Mouse (Mus musculus) kidney, adult 11 months (tissue): ENCODE measurements around the gene Cdc37.

ENCODE experiments used
- DNase-seq: peaks from one replicate; pipeline ENCODE4 v3.0.0; 2022

The Cdc37 gene

DNA sequence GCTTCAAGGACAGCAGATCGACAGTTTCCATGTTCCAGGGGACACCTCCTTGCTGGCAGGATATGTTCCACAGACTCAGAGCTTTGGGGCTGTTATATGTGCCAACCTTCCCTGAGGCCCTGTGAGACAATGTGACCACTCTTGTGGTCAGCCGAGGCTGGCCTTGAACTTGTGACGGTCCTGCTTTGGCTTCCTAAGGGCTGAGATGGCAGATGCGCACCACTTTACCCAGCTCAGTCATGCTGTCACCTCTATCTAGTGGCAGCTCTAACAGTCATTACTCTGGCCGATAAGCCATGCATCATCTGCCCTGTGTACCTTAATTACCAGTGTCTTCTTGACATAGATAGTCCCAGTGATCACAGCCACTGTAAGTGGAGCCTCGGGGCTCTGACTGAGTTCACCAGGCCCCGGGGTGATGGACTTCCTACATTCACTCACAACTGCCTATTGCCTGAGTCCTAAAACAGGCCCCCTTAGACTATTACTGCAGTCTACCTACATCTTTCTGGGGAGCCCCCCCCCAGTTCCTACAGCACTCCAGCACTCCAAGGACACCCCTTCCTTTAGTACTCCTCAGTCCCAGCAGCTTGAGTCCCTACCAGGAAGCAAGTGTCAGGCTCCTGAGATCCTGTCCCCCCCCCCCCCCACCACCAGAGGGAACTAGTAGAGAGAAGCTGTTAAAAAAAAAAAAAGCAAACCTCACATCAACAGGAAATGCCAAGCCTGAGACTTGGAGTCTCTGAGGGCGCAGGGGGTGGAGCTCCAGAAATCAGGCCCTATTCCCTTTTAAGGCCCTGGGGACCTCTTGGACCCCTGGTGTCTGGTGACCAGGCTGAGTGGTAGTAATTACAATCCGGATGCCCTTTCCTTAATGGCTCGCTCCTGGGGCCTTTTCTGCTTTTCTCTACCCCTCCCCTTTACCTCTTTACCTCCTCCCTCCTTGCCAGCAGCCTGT lies 17.6 kb upstream of the Cdc37 start:
- DNase-seq, result peak; percentile 68

DNA sequence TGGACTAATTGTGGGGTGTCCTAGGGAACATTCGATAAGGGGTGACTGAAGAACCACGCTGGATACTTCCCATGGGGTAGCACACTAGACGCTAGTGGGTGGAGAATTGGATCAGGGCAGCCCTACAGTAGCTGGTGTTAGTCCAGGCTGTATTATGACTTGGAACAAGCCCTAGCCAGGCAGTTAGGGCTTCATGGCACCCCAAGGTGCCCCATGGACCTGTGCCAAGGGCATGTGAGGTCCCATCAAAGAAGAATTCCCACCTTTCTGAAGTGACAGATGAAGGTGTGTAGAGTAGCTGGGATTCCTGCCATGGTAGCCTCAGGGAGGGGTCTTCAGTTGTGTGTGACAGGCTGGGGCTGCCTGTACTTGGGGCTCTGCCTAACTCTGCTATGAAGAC lies 16.7 kb upstream of the Cdc37 start:
- DNase-seq, result no peak

DNA sequence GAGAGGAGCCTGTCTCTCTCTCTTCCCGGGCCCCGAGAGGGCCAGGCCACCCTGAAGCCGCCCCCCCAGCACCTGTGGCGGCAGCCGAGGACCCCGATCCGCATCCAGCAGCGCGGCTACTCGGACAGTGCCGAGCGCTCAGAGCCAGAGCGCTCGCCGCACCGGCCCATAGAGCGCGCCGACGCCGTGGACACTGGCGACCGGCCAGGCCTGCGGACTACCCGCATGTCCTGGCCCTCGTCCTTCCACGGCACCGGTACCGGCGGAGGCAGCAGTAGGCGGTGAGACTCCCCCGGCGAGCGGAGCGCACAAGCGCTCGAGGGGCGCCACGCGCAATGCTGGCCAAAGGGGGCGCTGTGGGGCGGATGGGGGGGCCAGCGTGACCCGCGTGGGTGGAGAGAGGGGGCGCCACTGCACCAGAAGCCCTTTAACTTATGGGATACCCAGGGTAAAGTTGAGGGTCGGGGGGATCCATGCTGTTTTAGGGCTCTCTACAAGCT lies 16.2 kb upstream of the Cdc37 start:
- DNase-seq, result no peak

DNA sequence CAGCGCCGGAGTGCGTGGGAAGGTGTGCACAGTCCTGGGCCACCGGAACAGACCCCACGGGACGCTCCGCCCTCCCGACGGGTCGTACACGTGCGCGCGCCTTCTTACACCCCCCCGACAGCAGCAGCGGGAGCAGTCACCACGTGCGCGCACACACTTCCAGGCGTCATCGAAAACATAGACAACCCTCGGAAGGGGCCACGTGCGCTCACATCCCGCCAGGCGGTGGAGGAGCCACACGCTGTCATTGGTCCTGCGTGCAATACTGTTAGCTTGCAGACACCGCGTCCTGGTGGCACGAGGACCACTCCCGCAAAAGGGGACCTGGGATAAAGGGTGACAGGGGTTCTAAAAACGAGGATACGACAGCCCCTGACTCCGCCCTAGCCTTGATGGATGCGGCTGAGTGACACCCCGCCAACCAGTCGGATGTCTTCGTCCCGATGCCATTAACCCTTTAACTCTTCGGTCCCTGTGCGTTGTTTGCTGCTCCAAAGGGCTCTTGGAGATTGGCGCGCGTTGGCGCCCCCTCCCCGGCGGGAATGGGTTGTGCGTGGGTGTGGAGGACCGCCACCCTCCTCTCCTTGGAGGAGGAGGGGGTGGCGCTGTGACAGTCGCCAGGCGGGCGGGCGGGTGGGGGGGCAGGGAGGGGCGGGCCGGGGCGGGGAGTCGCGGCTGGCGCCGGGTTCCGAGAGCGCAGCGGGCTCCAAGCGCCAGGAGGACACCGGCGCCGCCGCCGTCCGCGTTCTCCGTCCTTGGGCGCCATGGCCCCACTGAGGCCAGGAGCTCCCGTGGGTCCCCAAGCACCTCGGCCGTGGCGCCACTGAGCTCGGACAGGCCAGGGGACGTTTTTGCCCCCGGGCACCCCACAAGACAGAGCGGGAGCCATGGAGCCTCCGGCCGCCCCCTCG lies 15.5 kb upstream of the Cdc37 start, which contains the start of gene Pde4a:
Gene Pde4a, plus strand, starts transcription at position 674 of the 911 bp plus-strand sequence.
- DNase-seq, result peak; percentile 48

DNA sequence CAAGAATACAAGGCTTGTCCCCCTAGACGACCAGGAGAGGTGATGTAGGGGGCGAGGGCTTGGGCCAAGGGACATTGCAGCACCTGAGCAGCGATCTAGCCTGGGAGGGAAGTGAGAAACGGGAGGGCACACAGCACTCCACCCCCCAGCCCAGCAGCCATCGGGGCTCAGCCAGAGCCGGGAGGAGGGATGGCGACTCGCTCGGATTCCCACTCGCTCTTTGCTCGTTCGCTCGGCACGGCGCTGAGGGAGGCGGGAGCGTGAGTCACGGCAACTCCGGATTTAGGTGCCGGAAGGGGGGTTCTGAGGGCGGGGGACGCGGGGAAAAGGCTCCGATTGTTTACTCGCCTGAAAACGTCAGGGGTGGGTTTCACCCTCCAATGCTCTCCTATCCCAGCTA lies 14.3 kb upstream of the Cdc37 start:
- DNase-seq, result no peak

DNA sequence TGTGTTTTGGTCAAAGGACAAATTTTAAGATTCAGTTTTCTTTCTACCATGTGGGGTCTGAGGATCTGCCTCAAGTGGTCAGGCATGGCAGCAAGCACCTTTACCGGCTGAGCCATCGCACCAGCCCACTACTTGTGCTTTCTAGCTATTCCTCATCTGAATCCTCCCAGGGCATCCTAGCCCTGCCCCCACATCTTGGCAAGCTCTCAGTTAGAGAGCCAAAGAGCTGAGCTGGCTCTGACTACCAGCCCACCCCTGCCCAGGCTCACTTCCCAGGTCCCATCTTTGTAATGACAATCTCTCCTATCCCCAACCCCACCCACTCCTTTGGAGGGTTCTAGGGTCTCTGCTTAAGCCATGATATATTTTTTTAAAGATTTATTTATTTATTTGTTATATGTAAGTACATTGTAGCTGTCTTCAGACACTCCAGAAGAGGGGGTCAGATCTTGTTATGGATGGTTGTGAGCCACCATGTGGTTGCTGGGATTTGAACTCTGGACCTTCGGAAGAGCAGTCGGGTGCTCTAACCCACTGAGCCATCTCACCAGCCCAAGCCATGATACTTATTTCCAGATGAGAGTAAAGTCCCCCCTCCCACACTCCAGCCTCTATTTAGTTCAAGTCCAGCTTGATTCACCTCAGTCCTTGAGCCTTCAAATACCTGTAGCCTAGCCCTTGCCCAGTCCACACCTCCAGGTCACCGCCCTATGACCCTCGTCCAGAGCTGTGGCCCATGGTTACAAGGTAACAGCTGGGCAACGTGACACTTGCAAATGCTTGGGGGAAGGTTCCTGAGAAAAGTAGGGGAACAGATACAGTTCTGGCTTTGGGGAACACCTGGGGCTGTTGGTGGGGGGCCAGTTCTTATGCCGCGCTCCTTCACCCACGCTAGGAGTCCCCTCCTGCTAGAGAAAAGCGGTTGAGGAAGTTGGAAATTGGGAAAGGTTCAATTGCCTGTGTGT lies 13.6 kb upstream of the Cdc37 start:
- DNase-seq, result no peak

DNA sequence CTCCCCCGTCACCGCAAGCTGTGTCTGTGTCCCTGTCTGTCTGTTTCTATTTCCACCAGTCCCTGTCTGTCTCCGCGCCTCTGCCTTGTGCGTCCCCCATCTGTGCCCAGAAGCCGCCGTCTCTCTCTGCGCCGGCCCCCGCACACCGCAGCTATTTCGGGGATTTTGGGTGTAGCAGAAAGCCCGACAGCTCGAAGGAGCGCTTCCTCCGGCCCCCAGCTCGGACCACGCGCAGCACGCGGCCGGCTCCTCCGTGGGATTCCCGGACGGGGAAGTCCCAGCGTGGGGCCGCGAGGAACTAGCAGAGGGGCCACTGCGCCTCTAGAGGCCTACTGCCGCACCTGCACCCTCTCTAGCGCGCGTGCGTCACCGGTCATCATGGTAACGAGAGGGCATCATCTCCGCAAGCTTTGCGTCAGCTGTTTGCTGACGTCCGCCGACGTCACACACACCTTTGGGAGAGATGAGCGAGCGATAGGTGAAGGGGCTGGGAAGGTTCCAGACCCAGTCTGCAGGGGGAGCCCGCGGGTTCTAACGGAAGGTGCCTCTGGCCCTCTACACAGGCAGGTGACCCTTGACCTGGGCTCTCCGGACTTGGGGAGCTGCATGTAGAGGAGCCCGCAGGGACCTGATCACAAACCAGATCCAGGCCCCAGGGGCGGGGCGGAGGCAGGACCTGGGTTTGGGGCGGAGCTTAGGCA lies 11.6 kb upstream of the Cdc37 start:
- peak; percentile 84 for DNase-seq

DNA sequence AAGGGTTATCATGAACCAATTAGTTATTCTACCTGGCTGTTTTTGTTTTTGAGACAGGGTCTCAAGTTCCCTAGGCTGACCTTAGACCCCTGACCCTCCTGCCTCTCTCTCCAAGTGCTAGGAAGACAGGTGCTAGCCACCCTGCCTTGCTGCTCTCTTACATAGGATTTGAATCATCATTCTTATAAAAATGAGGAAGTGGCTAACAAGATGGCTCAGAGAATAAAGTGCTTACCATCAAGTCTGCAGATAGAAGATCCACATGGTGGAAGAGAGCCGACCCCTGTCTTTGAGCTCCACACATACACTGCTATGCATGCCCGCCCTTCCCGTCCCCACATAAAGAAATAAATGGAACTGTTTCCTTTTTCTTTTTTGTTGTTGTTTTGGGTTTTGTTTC lies 5.0 kb upstream of the Cdc37 start:
- no peak for DNase-seq

DNA sequence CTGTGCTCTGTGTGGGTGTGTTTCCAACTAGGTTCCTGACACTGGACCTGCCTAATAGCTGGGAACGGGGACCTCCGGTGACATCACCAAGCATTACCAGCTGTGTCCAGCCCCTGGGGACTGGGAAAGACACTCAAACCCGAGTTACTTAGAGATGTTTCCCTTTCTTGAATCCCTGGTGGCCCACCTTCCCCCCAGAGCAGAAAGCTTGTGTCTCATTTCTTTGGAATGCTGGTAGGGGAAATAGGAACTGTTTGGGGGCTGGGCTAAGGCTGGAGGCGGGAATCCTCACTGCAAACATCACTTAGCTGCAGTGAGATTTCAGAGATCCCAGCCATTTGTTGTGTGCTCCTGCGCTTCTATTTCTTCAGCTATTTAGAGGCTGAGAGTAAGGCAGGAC lies 4.1 kb upstream of the Cdc37 start:
- no peak for DNase-seq

DNA sequence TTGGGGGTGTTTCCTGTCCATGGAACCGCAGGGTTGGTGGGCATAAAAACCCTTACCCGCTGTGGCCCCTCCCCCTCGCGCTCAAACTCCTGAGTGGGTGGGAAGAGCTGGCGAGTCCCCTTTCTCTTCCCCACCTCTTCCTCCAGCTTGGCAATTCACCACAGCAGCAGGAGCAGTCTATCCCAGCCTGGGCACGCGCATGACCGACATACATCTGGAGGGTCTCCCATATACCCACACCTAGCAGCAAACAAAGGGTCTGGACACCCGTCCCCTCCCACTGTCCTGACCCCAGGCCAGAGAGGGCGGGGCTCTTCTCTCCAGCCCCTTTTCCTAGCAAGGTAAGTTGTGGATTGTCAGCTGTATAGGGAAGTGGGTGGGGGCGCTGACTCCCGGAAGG lies 3.5 kb upstream of the Cdc37 start:
- no peak for DNase-seq

DNA sequence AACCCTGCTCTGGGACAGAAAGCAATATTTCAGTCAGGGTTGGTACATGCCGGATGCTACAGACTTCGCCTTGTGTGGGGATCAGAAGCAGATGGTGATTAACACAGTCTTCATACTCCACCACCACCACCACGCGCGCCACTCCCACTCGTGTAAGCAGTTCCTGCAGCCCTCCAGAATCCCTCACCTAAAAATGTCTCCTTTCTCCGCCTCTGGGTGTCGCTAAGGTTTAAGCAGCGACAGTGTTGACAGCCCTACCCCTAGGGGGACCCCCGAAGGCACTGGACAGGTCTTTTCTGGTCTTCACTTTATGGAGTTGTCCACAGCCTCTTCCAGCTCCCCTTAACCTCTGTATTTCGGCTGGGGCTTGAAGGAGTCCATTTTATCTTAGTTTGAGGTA lies 2.9 kb upstream of the Cdc37 start:
- peak; percentile 33 for DNase-seq

DNA sequence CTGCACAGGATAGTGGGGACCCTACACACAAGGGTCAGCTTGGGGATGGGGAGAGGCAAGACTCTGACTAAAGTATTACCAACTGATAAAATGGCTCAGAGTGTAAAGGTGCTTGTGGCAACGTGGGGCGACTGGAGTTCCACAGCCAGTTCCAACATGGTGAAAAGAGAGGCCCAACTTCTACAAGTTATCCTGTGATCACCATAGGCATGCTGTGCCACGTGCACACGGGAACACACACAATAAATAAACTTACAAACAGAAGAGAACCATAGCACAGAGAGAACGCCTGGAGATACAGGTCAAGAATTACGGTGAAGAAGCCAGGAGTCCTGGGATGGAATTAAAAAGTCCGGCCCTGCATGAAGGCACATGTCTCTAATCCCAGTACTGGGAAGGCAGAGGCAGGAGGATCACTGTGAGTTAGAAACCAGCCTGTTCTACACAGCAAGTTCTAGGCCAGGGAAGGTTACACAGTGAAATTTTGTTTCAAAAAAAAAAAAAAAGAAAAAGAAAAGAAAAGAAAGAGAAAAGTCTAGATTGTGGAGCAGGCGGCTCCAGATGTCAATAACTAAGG lies 617 bp downstream of the Cdc37 start:
- DNase-seq, result no peak

DNA sequence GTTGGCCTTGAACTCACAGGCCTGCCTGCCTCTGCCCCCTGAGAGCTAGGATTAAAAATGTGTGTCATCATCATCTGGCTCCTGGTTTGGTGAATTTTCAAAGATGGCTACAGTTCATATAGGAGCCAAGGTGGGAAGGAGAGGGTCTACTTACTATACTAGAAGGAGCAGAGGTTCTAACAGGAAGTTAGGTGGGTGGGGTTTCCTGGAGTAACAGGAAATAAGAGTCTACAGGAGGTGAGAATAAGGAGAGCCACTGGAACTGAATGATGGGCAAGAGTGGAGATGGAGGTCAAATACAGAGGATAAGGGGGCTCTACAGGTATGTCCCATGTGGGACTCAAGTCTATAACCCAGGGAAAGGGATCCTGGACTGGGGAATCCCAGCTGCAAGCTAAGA lies 1.4 kb downstream of the Cdc37 start:
- no peak for DNase-seq

DNA sequence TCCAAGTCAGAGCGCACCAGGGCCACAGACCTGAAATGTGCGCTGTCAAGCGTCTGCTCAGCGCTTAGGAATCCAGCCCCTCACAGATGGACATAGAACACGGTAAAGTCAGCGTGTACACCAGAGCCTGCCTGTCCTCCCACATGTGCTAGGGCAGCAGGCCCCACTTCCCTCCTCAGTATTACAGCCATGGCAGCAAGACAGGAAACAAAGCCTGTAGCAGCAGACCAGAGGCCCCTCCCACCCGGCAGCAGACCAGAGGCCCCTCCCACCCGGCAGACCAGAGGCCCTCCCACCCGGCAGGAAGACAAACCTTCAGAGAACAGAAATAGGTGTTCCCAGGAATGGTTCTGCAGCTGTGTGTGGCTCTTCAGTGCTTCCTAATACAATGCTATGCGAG lies 3.1 kb downstream of the Cdc37 start:
- no peak for DNase-seq

DNA sequence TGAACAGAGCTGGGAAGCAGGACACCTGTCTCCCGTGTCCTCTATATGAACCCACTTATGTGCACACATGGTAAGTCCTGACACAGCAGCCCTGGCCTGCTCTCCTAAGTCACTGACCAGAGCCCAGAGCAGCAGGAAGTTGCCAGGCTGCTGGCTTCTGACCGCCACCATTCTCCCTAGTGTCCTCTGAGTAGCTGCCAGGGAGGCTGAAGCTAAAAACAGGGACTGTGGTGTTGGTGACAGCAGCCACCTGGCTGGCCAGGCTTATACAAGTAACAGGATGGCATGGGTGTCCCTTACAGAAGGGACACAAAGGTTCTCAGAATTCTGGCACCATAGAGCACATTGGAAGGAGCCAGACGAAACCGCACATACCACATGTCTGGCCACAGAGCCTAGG lies 4.4 kb downstream of the Cdc37 start:
- no peak for DNase-seq

DNA sequence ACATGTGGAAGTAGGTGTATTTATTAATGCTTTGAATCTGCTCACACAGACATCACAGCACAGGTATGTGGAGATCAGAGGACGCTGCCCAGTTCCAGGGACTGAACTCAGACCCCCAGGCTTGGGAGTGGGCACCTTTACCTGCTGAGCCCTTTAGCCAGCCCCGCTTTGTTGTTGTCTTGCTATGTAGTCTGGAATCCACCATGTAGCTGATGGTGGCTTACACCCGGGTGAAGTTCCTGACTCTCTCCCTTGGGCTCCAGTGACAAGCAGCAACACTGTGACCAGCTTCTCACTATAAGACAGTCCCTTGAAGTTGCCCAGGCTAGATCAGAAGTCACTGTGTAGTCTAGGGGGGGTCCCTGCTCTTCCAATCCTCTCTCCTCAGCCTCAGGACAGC lies 5.4 kb downstream of the Cdc37 start:
- DNase-seq, result no peak

DNA sequence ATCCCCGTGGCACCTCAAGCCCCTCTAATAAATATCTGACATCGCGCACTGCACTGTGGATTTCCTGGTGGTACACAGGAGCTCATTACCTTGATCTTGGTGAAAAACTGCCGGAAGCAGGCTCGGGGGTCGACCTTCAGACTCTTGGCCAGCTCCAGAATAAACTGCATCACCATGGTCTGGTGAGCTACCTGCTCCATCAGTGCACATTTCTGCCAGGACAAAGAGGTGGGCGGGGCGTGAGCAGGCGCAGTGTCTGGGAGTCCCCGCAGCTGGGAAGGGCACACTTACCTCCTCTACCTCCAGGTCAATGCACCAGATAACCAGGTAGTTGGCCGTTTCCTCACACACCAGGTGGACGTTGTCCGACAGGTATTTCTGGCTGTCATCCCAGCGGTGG lies 7.9 kb downstream of the Cdc37 start:
- DNase-seq, result no peak

DNA sequence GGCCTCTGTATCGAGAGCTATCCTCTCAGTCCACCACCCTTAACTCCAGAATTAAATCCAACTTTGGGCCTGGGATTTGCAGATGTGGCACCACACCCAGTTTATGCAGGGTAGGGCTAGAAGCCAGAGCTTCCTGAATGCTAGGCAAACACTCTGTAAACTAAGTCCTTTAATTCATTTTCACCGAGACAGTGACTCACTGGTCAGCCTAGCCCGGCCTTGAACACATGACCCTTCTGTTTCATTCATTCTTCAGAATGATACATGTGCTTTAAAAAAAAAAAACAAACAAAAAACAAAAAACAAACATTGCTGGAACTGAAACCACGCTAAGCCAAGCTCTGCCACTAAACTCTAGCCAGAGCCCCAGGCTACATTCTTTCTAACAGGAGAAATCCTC lies 11.4 kb downstream of the Cdc37 start:
- no peak for DNase-seq

DNA sequence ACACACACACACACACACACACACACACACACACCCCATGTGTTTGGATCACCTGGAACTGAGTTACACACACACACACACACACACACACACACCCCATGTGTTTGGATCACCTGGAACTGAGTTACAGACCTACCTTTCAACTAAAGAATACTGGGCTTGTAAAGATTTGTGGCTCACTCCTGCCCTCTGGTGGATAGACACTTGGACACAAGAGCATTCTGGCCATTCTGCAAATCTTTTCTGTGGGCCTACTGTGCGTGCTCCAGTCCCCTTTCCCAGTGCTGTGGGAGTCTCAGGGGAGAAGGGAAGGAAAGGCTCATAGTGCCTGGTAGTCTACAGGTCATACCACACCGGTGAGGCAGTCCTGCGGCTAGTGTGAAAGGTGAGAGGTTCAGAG lies 12.6 kb downstream of the Cdc37 start:
- DNase-seq, result peak; percentile 38

DNA sequence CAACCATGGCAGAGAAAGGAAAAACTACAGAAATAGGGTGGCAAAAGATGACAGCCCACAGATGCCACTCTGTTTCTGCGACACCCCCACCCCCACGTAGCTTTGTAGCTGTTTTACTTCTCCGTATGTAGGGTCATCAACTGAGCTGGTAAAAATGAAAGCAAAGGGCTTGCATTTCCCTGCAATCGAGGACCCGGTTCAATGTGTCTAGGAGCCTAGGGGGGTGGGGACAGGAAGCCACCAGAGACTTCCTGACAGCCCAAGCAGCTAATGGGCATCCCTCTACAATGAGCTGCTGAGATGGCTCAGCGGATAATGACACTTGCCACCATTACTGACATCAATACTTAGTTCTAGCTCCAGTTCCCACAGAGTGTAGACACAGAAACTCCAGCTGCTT lies 13.4 kb downstream of the Cdc37 start:
- peak; percentile 27 for DNase-seq

DNA sequence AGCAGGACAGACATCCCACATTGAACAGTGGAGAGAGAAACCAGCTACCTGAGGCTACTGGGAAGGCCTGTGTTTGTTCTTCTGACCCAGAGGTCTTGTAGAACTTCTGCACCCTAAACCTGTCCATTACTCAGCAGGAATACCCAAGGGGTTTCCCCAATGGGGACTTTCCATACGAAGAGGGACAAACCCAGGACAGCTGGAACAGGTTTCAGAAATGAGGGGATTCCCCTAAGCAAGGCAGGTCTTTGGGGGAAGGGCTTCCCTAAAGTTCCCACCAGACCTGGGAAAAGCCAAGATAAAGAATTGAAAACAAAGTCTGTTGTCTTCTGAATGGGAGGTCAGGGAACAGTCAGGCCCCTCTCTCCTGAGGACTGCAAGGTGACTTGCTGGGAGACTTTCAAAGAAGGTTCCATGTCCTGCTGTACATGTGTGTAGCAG lies 13.8 kb downstream of the Cdc37 start:
- DNase-seq, result no peak
